Comparison of ENCODE assay signal across 7 mouse cellular contexts in genomic region chr11:55204159-55204596, GRCm38 (mm10). TPM values are rescaled to one million over a fixed set of nuclear protein-coding genes. Genes with fewer than 3 reads are reported as not detected.
DNase-seq lines count a peak whose midpoint lies in the region; ATAC-seq lines count a peak whose summit lies in the region.

TSS of gene Slc36a1 (plus strand) at chr11:55204350.

- peak within 1 kb of the TSS; percentile 33 for H3K27ac ChIP-seq in intestine, embryonic 16.5 days (ENCODE audit: low read length)
- no peak within 1 kb of the TSS for H3K27ac ChIP-seq in midbrain, embryonic 11.5 days (ENCODE audit: low read depth, low read length)

- H3K36me3 ChIP-seq in intestine, embryonic 16.5 days (ENCODE audit: control insufficient read depth, insufficient read depth, low read length) = no peaks in the 10 kb centered on the region
- no peaks in the 10 kb centered on the region for H3K36me3 ChIP-seq in midbrain, embryonic 11.5 days (ENCODE audit: control insufficient read depth, insufficient read depth, low read length)

- H3K27me3 ChIP-seq in intestine, embryonic 16.5 days (replicated peaks; ENCODE audit: control insufficient read depth, insufficient read depth, low read length) = no peaks in the 10 kb centered on the region
- no peaks in the 10 kb centered on the region for H3K27me3 ChIP-seq in midbrain, embryonic 11.5 days (ENCODE audit: control insufficient read depth, insufficient read depth, low read length)

- intact Hi-C loops in gastrocnemius, postnatal 36 days (cut with DNase I) = loop anchor here (2.0 to 5.0 kb wide), 4 partner anchors 33 to 243 kb away; no protein-coding TSS in a partner anchor
- intact Hi-C loops in left cerebral cortex, postnatal 36 days (cut with DNase I) = loop anchor here (1.0 to 5.0 kb wide), 3 partner anchors 33 to 238 kb away; no protein-coding TSS in a partner anchor

- peaks cover 10% of the 10 kb centered on the region for H3K4me1 ChIP-seq in intestine, embryonic 16.5 days (ENCODE audit: control insufficient read depth, insufficient read depth, low read length)
- H3K4me1 ChIP-seq in midbrain, embryonic 11.5 days (ENCODE audit: control insufficient read depth, insufficient read depth, low read length) = peaks cover 2% of the 10 kb centered on the region; the same call in 1 of the 2 replicates

- H3K4me2 ChIP-seq in intestine, embryonic 16.5 days (ENCODE audit: low read depth, low read length) = peak within 1 kb of the TSS; percentile 95
- H3K4me2 ChIP-seq in midbrain, embryonic 11.5 days = peak within 1 kb of the TSS; percentile 97

- peak within 1 kb of the TSS; percentile 89 for H3K4me3 ChIP-seq in intestine, embryonic 16.5 days (ENCODE audit: low read length)
- H3K4me3 ChIP-seq in midbrain, embryonic 11.5 days (ENCODE audit: low read depth, low read length) = peak within 1 kb of the TSS; percentile 77

- ATAC-seq in intestine, embryonic 16.5 days = peak; percentile 88
- peak; percentile 97 for ATAC-seq in midbrain, embryonic 11.5 days (ENCODE audit: low FRiP score)

- DNase-seq in adrenal gland, adult 18-20 months (ENCODE audit: low spot score in 2 of 2) = peak; percentile 98 to 99
- DNase-seq in embryo, embryonic 11 days = peak; percentile 96
- DNase-seq in gastrocnemius, postnatal 36 days = peak; percentile 92 to 95
- DNase-seq in left cerebral cortex, postnatal 36 days (ENCODE audit: low spot score in 2 of 2) = peak; percentile 94 to 97
- peak; percentile 99 for DNase-seq in midbrain, embryonic 11.5 days (ENCODE audit: low spot score, missing footprints)
- DNase-seq in skeletal muscle tissue, adult 2 months (ENCODE audit: low read depth, low spot score) = peak; percentile 95

- no peaks in the 10 kb centered on the region for H3K9me3 ChIP-seq in intestine, embryonic 16.5 days (ENCODE audit: control insufficient read depth, low read length)
- no peaks in the 10 kb centered on the region for H3K9me3 ChIP-seq in midbrain, embryonic 11.5 days (ENCODE audit: control insufficient read depth, low read length)

- peak within 1 kb of the TSS; percentile 87 for H3K9ac ChIP-seq in intestine, embryonic 16.5 days (ENCODE audit: low read depth, low read length)
- peak within 1 kb of the TSS; percentile 79 for H3K9ac ChIP-seq in midbrain, embryonic 11.5 days (ENCODE audit: low read length)

- under 1% methylated on average over 31 of the region's 31 CpGs for WGBS in intestine, embryonic 16.5 days
- WGBS in midbrain, embryonic 11.5 days = under 1% methylated on average over 31 of the region's 31 CpGs

RNA-seq across cellular contexts. Expression of gene Slc36a1, which starts in this region (rescaled TPM):
- total RNA-seq in adrenal gland, adult 18-20 months (2021) = 10 to 100 TPM; 17.8 to 18.4 TPM
- total RNA-seq in gastrocnemius, postnatal 36 days (2021) = 1 to 10 TPM; 5.5 to 5.7 TPM
- polyA plus RNA-seq in intestine, embryonic 16.5 days (2015; fragmentation: Nextera tagmentation; extraction: Ambion mirVana) = 2.4 and 2.8 TPM in 2 replicates
- total RNA-seq in left cerebral cortex, postnatal 36 days (2021) = 10 to 100 TPM; 75.4 to 76.4 TPM
- 1.7 and 2.0 TPM in 2 replicates for polyA plus RNA-seq in midbrain, embryonic 11.5 days (2014; fragmentation: Nextera tagmentation; extraction: Ambion mirVana)
